Mouse (Mus musculus) liver, embryonic 15.5 days (tissue): ENCODE measurements around the gene Coq10a. TPM values are rescaled to one million over a fixed set of nuclear protein-coding genes. Genes with fewer than 3 reads are reported as not detected.

Source experiments
- ATAC-seq: fragments of 200-750 bp; cut with Nextera tagmentation; 2 replicates; pipeline ENCODE4 v1.8.0; 2017; ENCODE audit warnings: moderate number of reproducible peaks, mild to moderate bottlenecking, moderate library complexity; ENCODE audit not compliant: insufficient read depth
- H3K27ac ChIP-seq: fragments of 300-500 bp; sonication (generic); replicated peaks from 2 replicates; pipeline ENCODE4 v1.5.1; 2015; ENCODE audit warnings: mild to moderate bottlenecking, inconsistent platforms
- H3K27me3 ChIP-seq: fragments of 300-500 bp; sonication (generic); 2 replicates; pipeline ENCODE4 v1.6.1; 2015; ENCODE audit warnings: mild to moderate bottlenecking, inconsistent platforms
- H3K36me3 ChIP-seq: fragments of 300-500 bp; sonication (generic); replicated peaks from 2 replicates; pipeline ENCODE4 v1.6.1; 2015; ENCODE audit warnings: moderate library complexity, mild to moderate bottlenecking, inconsistent platforms
- H3K4me1 ChIP-seq: fragments of 300-500 bp; sonication (generic); replicated peaks from 2 replicates; pipeline ENCODE4 v1.6.1; 2015; ENCODE audit warnings: inconsistent platforms
- H3K4me2 ChIP-seq: fragments of 300-500 bp; sonication (generic); 2 replicates; pipeline ENCODE4 v1.6.1; 2015; ENCODE audit warnings: moderate library complexity, mild to moderate bottlenecking, inconsistent platforms
- H3K4me3 ChIP-seq: fragments of 300-500 bp; sonication (generic); replicated peaks from 2 replicates; pipeline ENCODE4 v1.5.1; 2015; ENCODE audit warnings: mild to moderate bottlenecking, inconsistent platforms
- H3K9ac ChIP-seq: fragments of 300-500 bp; sonication (generic); 2 replicates; pipeline ENCODE4 v1.6.1; 2015; ENCODE audit warnings: moderate library complexity, mild to moderate bottlenecking, inconsistent platforms
- H3K9me3 ChIP-seq: fragments of 300-500 bp; sonication (generic); replicated peaks from 2 replicates; pipeline ENCODE4 v1.6.1; 2016; ENCODE audit warnings: inconsistent platforms
- WGBS: fragments of 180-500 bp; shearing (Covaris S2); methylation state at CpG from one replicate; pipeline ENCODE4 v1.1.7; 2015; ENCODE audit warnings: mixed read lengths; ENCODE audit not compliant: insufficient replicate concordance; 5-methylcytosine and 5-hydroxymethylcytosine counted together
- polyA plus RNA-seq: library from polyadenylated mRNA; unstranded; fragments of >200 nt; fragmentation: Nextera tagmentation; extraction: Ambion mirVana; gene quantifications from 2 replicates; pipeline ENCODE4 v1.2.1, GENCODE M21; 2015

Coq10a gene
- polyA plus RNA-seq, 1 experiment from 2014 or later = 5.2 TPM

DNA sequence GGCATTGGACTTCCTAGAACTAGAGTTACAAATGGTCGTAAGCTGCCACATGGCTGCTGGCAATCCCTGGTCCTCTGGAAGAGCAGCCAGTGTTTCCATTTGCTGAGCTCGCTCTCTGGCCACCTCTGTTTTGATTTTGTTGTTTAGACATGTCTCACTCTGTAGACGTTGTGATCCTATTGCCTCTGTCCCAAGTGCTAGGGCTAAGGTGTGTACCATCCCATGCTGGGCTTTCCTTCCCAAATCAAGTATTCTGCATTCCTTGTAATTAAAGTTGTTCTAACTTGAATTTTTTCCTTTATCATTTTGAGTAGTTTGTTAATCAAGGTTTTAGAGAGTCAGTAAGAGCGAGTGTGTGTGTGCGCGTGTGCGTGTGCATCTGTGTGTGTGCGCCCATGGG lies 21.3 kb downstream of the Coq10a start:
- Histone ChIP-seq H3K27me3 (no peaks in the 10 kb centered on the region), H3K9ac (no peak overlapping the region), H3K4me1 (peaks cover 44% of the 10 kb centered on the region), H3K9me3 (no peaks in the 10 kb centered on the region), H3K4me3 (no peak overlapping the region), H3K4me2 (no peak overlapping the region), H3K27ac (no peak overlapping the region), H3K36me3 (peaks cover 57% of the 10 kb centered on the region)
- 84% methylated on average over 8 of the region's 8 CpGs for WGBS
- ATAC-seq = no peak

- Histone ChIP-seq H3K36me3 (peaks cover 48% of the 10 kb centered on the region), H3K27ac (peak overlapping the region; percentile 89), H3K27me3 (no peaks in the 10 kb centered on the region), H3K4me3 (peak overlapping the region; percentile 36), H3K4me2 (peak overlapping the region; percentile 66), H3K4me1 (peaks cover 71% of the 10 kb centered on the region), H3K9me3 (no peaks in the 10 kb centered on the region), H3K9ac (peak overlapping the region; percentile 22; the same call in 1 of the 2 replicates)
- WGBS = 11% methylated on average over 7 of the region's 7 CpGs
- ATAC-seq = peak; percentile 87
Observed at GRCm38 (mm10) chr10:128344568-128345275, 24.1 kb downstream of the Coq10a start.

GRCm38 (mm10) chr10:128343436-128343835 lies 25.4 kb downstream of the Coq10a start:
- H3K9me3 ChIP-seq = no peaks in the 10 kb centered on the region
- H3K27me3 ChIP-seq = no peaks in the 10 kb centered on the region
- H3K9ac ChIP-seq = no peak overlapping the region
- peak overlapping the region; percentile 89 for H3K27ac ChIP-seq
- H3K4me3 ChIP-seq = no peak overlapping the region
- H3K36me3 ChIP-seq = peaks cover 44% of the 10 kb centered on the region
- ATAC-seq = no peak
- peaks cover 84% of the 10 kb centered on the region for H3K4me1 ChIP-seq
- H3K4me2 ChIP-seq = no peak overlapping the region
- 94% methylated on average over 1 of the region's 1 CpGs for WGBS

- no peak for ATAC-seq
- H3K9ac ChIP-seq = no peak overlapping the region
- H3K27me3 ChIP-seq = no peaks in the 10 kb centered on the region
- H3K4me2 ChIP-seq = peak overlapping the region; percentile 85
- H3K4me3 ChIP-seq = no peak overlapping the region
- peaks cover 28% of the 10 kb centered on the region for H3K36me3 ChIP-seq
- H3K9me3 ChIP-seq = no peaks in the 10 kb centered on the region
- H3K27ac ChIP-seq = 0 out of 2 replicates have a peak overlapping the region, but pooled peaks have one; percentile 97
- peaks cover 91% of the 10 kb centered on the region for H3K4me1 ChIP-seq
- WGBS = 39% methylated on average over 2 of the region's 2 CpGs
Observed at GRCm38 (mm10) chr10:128340257-128340656, 28.5 kb downstream of the Coq10a start.

DNA sequence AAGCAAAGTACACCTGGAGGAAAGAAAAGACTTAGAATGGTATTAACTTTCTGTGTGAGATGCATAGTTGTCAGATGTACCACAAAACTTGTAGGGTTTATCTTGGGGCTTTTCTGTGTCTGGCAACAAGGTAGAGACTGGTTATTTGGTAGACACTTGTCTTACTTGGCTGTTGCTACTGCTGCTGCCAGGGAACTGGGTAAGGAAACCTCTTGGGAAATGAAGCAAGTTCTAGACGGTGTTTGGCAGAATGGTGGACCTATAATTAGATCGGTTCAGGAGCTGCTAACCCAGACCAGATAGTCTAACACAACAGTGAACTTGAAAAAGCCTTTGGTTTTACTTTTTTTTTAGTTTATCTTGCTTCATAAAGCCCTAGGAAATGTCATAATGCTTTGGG lies 29.8 kb downstream of the Coq10a start:
- H3K4me1 ChIP-seq = peaks cover 90% of the 10 kb centered on the region
- peak overlapping the region; percentile 97 for H3K27ac ChIP-seq
- H3K36me3 ChIP-seq = peaks cover 28% of the 10 kb centered on the region
- peak overlapping the region; percentile 87 for H3K9ac ChIP-seq
- no peak for ATAC-seq
- H3K27me3 ChIP-seq = no peaks in the 10 kb centered on the region
- peak overlapping the region; percentile 85 for H3K4me2 ChIP-seq
- H3K9me3 ChIP-seq = no peaks in the 10 kb centered on the region
- peak overlapping the region; percentile 79 for H3K4me3 ChIP-seq
- WGBS = 52% methylated on average over 2 of the region's 2 CpGs

DNA sequence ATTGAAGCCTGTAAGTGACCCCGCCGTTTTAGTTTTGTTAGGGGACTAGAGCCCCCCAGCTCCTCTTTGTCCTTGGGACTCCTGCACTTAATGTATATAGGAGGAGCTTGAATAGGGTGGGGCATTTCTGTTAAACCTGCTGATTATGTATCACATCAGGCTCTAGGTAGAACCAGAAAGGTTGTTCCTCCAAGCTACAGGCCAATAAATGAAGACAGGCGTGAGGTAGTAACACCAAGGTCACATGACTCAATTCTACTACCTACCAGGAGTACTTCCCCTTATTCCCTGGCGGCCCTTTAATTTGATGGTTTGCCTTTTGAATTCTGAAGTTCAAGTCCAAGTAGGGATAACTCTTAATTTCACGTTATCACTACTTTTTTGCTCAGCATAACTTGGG lies 30.4 kb downstream of the Coq10a start:
- peak overlapping the region; percentile 79 for H3K4me3 ChIP-seq
- WGBS = 8% methylated on average over 5 of the region's 5 CpGs
- H3K9me3 ChIP-seq = no peaks in the 10 kb centered on the region
- 0 out of 2 replicates have a peak, but pooled peaks have one; percentile 4 for ATAC-seq
- peaks cover 28% of the 10 kb centered on the region for H3K36me3 ChIP-seq
- H3K4me2 ChIP-seq = peak overlapping the region; percentile 85
- peak overlapping the region; percentile 97 for H3K27ac ChIP-seq
- H3K9ac ChIP-seq = peak overlapping the region; percentile 87
- H3K4me1 ChIP-seq = peaks cover 85% of the 10 kb centered on the region
- H3K27me3 ChIP-seq = no peaks in the 10 kb centered on the region

DNA sequence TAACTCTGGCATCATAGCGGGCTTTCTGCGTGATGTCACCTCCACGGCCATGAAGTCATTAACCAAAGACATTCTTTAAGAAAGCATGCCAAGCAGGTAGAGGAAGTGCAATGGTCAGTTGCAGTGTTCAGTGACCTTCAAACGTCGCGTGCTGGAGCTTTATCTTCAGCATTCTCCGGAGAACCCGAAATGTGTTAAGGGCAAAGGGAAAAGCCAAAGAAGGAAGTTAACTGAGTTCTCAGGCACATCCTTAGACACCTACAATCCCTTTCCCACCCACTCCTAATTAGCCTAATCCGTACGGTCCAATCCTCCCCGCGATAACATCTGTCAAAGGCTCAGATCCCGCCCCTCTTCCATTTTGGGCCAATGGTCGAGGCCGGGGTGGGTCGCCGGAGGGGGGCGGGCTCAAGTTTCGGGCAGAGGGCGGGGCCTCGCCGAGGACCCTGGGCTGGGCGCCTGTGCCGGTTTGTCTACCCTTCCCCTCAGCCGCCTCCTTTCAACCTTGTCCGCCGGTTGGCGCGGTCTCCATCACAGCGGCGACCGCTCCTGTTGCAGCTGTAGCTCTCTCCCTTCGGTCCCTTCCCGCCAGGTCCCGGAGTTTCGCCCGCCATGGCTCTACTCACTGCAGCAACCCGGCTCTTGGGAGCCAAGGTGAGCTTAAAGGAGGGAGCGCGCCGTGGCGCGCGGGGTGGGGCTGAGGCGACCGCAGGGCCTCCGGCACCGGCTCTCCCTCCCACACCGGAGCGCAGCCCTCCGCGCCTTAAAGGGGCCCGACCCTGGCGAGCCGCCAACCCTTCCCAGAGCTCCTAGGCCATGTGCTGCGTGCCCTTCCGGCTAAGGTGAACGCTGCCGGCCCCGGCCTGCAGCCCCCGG lies 31.3 kb downstream of the Coq10a start, which contains the start of gene Cs:
TSS of gene Cs (plus strand) at position 429 of the 876 bp plus-strand sequence.
- peak; percentile 90 for ATAC-seq
- under 1% methylated on average over 61 of the region's 61 CpGs for WGBS
- H3K4me3 ChIP-seq = peak within 1 kb of the TSS; percentile 79
- peak within 1 kb of the TSS; percentile 87 for H3K9ac ChIP-seq
- no peaks in the 10 kb centered on the region for H3K27me3 ChIP-seq
- peak within 1 kb of the TSS; percentile 97 for H3K27ac ChIP-seq
- peak within 1 kb of the TSS; percentile 85 for H3K4me2 ChIP-seq
- H3K4me1 ChIP-seq = peaks cover 77% of the 10 kb centered on the region
- peaks cover 24% of the 10 kb centered on the region for H3K36me3 ChIP-seq
- H3K9me3 ChIP-seq = no peaks in the 10 kb centered on the region

- 32% methylated on average over 3 of the region's 3 CpGs for WGBS
- no peaks in the 10 kb centered on the region for H3K9me3 ChIP-seq
- peaks cover 73% of the 10 kb centered on the region for H3K4me1 ChIP-seq
- ATAC-seq = peak; percentile 32
- peak overlapping the region; percentile 79 for H3K4me3 ChIP-seq
- H3K36me3 ChIP-seq = peaks cover 21% of the 10 kb centered on the region
- H3K27me3 ChIP-seq = no peaks in the 10 kb centered on the region
- peak overlapping the region; percentile 61 for H3K9ac ChIP-seq
- peak overlapping the region; percentile 97 for H3K27ac ChIP-seq
- peak overlapping the region; percentile 85 for H3K4me2 ChIP-seq
Observed at GRCm38 (mm10) chr10:128336597-128336996, 32.2 kb downstream of the Coq10a start.

- Histone ChIP-seq H3K36me3 (peaks cover 17% of the 10 kb centered on the region), H3K27ac (peak overlapping the region; percentile 97), H3K4me1 (peaks cover 72% of the 10 kb centered on the region), H3K9ac (peak overlapping the region; percentile 61), H3K27me3 (no peaks in the 10 kb centered on the region), H3K4me2 (peak overlapping the region; percentile 85), H3K9me3 (no peaks in the 10 kb centered on the region), H3K4me3 (peak overlapping the region; percentile 79; the same call in 1 of the 2 replicates)
- ATAC-seq = no peak
- 61% methylated on average over 3 of the region's 3 CpGs for WGBS
Observed at GRCm38 (mm10) chr10:128336195-128336594, 32.6 kb downstream of the Coq10a start.

GRCm38 (mm10) chr10:128335582-128335981 lies 33.2 kb downstream of the Coq10a start:
- under 1% methylated on average over 4 of the region's 4 CpGs for WGBS
- Histone ChIP-seq H3K4me2 (peak overlapping the region; percentile 85), H3K27me3 (no peaks in the 10 kb centered on the region), H3K27ac (peak overlapping the region; percentile 97), H3K9me3 (no peaks in the 10 kb centered on the region), H3K36me3 (peaks cover 13% of the 10 kb centered on the region; the same call in 1 of the 2 replicates), H3K4me3 (no peak overlapping the region), H3K4me1 (peaks cover 65% of the 10 kb centered on the region), H3K9ac (no peak overlapping the region)
- no peak for ATAC-seq
